Mouse (Mus musculus): ENCODE data around the gene Arrb2.

Gene Arrb2

GRCm38 (mm10) chr11:70465211-70465610, 32.8 kb downstream of the Arrb2 start:
- no peak for TF ChIP-seq GATA4 (IDR thresholded peaks at IDR 0.05; ENCODE audit: insufficient replicate concordance, low read length)

GRCm38 (mm10) chr11:70465824-70466223, 33.4 kb downstream of the Arrb2 start:
- no peak for TF ChIP-seq GATA4 (IDR thresholded peaks at IDR 0.05; ENCODE audit: insufficient replicate concordance, low read length)

GRCm38 (mm10) chr11:70467902-70468619, 35.6 kb downstream of the Arrb2 start:
- TF ChIP-seq GATA4 (IDR thresholded peaks at IDR 0.05; ENCODE audit: insufficient replicate concordance, low read length) = peak; percentile 92

GRCm38 (mm10) chr11:70469764-70470163, 37.3 kb downstream of the Arrb2 start:
- TF ChIP-seq GATA4 (IDR thresholded peaks at IDR 0.05; ENCODE audit: insufficient replicate concordance, low read length) = no peak

GRCm38 (mm10) chr11:70472716-70473115, 40.3 kb downstream of the Arrb2 start:
- peak; percentile 63; the same call in 1 of the 2 replicates for TF ChIP-seq GATA4 (IDR thresholded peaks at IDR 0.05; ENCODE audit: insufficient replicate concordance, low read length)

- TF ChIP-seq GATA4 (IDR thresholded peaks at IDR 0.05; ENCODE audit: insufficient replicate concordance, low read length) = no peak
Observed at GRCm38 (mm10) chr11:70474872-70475534, 42.6 kb downstream of the Arrb2 start.

GRCm38 (mm10) chr11:70485498-70485897, 53.1 kb downstream of the Arrb2 start:
- TF ChIP-seq GATA4 (IDR thresholded peaks at IDR 0.05; ENCODE audit: insufficient replicate concordance, low read length) = no peak

- no peak for TF ChIP-seq GATA4 (IDR thresholded peaks at IDR 0.05; ENCODE audit: insufficient replicate concordance, low read length)
Observed at GRCm38 (mm10) chr11:70487816-70488215, 55.4 kb downstream of the Arrb2 start.

GRCm38 (mm10) chr11:70489138-70489537, 56.7 kb downstream of the Arrb2 start:
- no peak for TF ChIP-seq GATA4 (IDR thresholded peaks at IDR 0.05; ENCODE audit: insufficient replicate concordance, low read length)

- TF ChIP-seq GATA4 (IDR thresholded peaks at IDR 0.05; ENCODE audit: insufficient replicate concordance, low read length) = no peak
Observed at GRCm38 (mm10) chr11:70489684-70490083, 57.2 kb downstream of the Arrb2 start.

All from liver, adult (tissue).